Mouse (Mus musculus) C2C12 (cell line): ENCODE data around the gene Cog5.

ENCODE experiments used
- CEBPB ChIP-seq: IDR thresholded peaks from one replicate; pipeline ENCODE4 v1.6.1; 2011; ENCODE audit warnings: low read depth, mild to moderate bottlenecking, control low read depth, moderate library complexity
- CTCF ChIP-seq: IDR thresholded peaks from one replicate; pipeline ENCODE4 v1.5.1; 2011; ENCODE audit not compliant: control insufficient read depth, insufficient read depth, insufficient read length
- FOSL1 ChIP-seq: IDR thresholded peaks from one replicate; pipeline ENCODE4 v1.8.0; 2011; ENCODE audit warnings: mild to moderate bottlenecking, low read length; ENCODE audit not compliant: poor library complexity, insufficient read depth, severe bottlenecking
- MAX ChIP-seq: IDR thresholded peaks from one replicate; pipeline ENCODE4 v1.6.1; 2011; ENCODE audit warnings: mild to moderate bottlenecking, control low read depth
- MYOD1 ChIP-seq: IDR thresholded peaks from one replicate; pipeline ENCODE4 v1.6.1; 2011; ENCODE audit warnings: low read depth; ENCODE audit not compliant: control insufficient read depth, insufficient read length
- MYOG ChIP-seq: IDR thresholded peaks from one replicate; pipeline ENCODE4 v1.6.1; 2011; ENCODE audit not compliant: control insufficient read depth, insufficient read length; ENCODE audit errors: extremely low read depth

- TF ChIP-seq CTCF (no peak), MAX (no peak), CEBPB (no peak), FOSL1 (no peak), MYOG (no peak), MYOD1 (no peak)
Measured at GRCm38 (mm10) chr12:31950659-31951031, 296.0 kb downstream of the Cog5 start.
